Mouse (Mus musculus) C2C12 (cell line): Measurements from ENCODE around the gene Iqca. TPM values are rescaled to one million over a fixed set of nuclear protein-coding genes. Genes with fewer than 3 reads are reported as not detected.

Source experiments
- H3K27me3 ChIP-seq: one replicate; pipeline ENCODE4 v1.6.1; 2011; ENCODE audit not compliant: control insufficient read depth, insufficient read depth, insufficient read length
- H3K36me3 ChIP-seq: one replicate; pipeline ENCODE4 v1.6.1; 2011; ENCODE audit not compliant: control insufficient read depth, insufficient read depth
- H3K4me3 ChIP-seq: one replicate; pipeline ENCODE4 v1.5.1; 2011; ENCODE audit warnings: mild to moderate bottlenecking, control low read depth; ENCODE audit not compliant: poor library complexity, insufficient read depth, severe bottlenecking
- H3K79me2 ChIP-seq: one replicate; pipeline ENCODE4 v1.6.1; 2011; ENCODE audit not compliant: control insufficient read depth, insufficient read depth
- H3K79me3 ChIP-seq: one replicate; pipeline ENCODE4 v1.6.1; 2011; ENCODE audit warnings: low read depth, control low read depth
- H3ac ChIP-seq: one replicate; pipeline ENCODE3; 2011; ENCODE audit warnings: low read depth; ENCODE audit not compliant: control insufficient read depth, insufficient read length
- CEBPB ChIP-seq: IDR thresholded peaks from one replicate; pipeline ENCODE4 v1.6.1; 2011; ENCODE audit warnings: low read depth, mild to moderate bottlenecking, control low read depth, moderate library complexity
- CTCF ChIP-seq: IDR thresholded peaks from one replicate; pipeline ENCODE4 v1.5.1; 2011; ENCODE audit not compliant: control insufficient read depth, insufficient read depth, insufficient read length
- FOSL1 ChIP-seq: IDR thresholded peaks from one replicate; pipeline ENCODE4 v1.8.0; 2011; ENCODE audit warnings: mild to moderate bottlenecking, low read length; ENCODE audit not compliant: poor library complexity, insufficient read depth, severe bottlenecking
- MAX ChIP-seq: IDR thresholded peaks from one replicate; pipeline ENCODE4 v1.6.1; 2011; ENCODE audit warnings: mild to moderate bottlenecking, control low read depth
- MYOD1 ChIP-seq: IDR thresholded peaks from one replicate; pipeline ENCODE4 v1.6.1; 2011; ENCODE audit warnings: low read depth; ENCODE audit not compliant: control insufficient read depth, insufficient read length
- MYOG ChIP-seq: IDR thresholded peaks from one replicate; pipeline ENCODE4 v1.6.1; 2011; ENCODE audit not compliant: control insufficient read depth, insufficient read length; ENCODE audit errors: extremely low read depth
- USF1 ChIP-seq: IDR thresholded peaks from one replicate; pipeline ENCODE4 v1.6.1; 2011; ENCODE audit warnings: low read depth, mild to moderate bottlenecking, control low read depth, moderate library complexity
- polyA plus RNA-seq: library from polyadenylated mRNA; unstranded; fragments of >200 nt; fragmentation: generic; extraction: Trizol; gene quantifications from one replicate; pipeline ENCODE4 v1.2.1, GENCODE M21; 2012; ENCODE audit warnings: missing spikeins

The Iqca gene
- polyA plus RNA-seq, 1 experiment, result not detected

DNA sequence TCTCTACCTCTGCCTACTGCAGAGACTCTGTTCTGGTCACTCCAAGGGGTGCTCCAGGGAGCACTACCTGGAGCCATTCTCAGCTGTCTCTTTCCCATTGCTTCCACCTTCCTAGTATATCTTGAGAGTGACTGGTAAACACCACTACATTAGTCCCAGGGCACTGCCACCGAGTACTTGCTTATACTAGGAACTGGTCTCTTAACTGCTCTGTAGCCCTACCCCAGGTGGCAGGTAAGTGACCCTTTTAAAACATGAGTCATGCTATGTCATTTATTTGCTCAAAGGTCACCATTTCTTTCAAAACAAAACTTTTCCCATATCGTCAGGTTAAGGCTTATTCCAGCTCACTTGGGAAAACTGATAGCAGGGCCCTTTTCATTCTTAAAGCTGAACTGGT, 40.5 kb downstream of the Iqca start:
- no peaks in the 10 kb centered on the region for H3K79me2 ChIP-seq
- no peaks in the 10 kb centered on the region for H3K27me3 ChIP-seq
- no peak overlapping the region for H3K4me3 ChIP-seq
- no peak for TF ChIP-seq USF1
- TF ChIP-seq MYOD1, result no peak
- no peak for TF ChIP-seq MAX
- TF ChIP-seq FOSL1, result no peak
- TF ChIP-seq CEBPB, result no peak
- TF ChIP-seq MYOG, result no peak
- no peak for TF ChIP-seq CTCF
- no peaks in the 10 kb centered on the region for H3K79me3 ChIP-seq
- H3ac ChIP-seq, result no peak overlapping the region
- no peaks in the 10 kb centered on the region for H3K36me3 ChIP-seq

DNA sequence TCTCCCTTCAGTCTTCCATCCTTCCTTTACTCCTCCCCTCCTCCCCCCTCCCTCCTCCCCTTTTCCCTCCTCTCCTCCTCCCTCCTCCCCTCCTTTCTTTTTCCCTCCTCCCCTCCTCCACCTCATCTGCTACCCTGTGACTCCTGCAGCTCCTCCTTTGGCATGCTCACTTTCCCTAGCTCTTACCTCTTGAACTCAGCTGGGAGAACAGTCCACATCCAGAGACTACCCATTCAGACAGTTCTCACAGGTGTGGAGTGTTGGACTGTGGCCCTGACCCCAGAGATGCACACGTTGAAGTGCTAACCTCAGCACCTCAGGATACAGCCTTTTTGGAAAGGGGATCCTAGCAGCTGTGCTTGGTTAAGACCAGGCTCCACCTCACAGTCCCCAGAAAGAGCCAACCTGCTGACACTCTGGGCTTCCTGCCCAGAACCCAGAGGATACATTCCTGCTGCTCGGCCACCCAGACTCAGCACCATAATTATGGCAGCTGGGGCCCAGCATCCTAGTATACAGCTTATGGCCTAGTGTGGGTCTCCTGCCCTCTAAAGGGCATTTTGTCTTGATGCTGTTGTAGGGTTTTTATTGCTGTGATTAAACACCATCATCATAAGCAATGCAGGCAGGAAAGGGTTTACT, 41.9 kb downstream of the Iqca start:
- TF ChIP-seq CTCF (no peak), USF1 (no peak), MAX (no peak), MYOD1 (no peak), MYOG (no peak), CEBPB (no peak), FOSL1 (no peak)
- H3K79me2 ChIP-seq, result no peaks in the 10 kb centered on the region
- H3ac ChIP-seq, result no peak overlapping the region
- no peaks in the 10 kb centered on the region for H3K36me3 ChIP-seq
- H3K27me3 ChIP-seq, result no peaks in the 10 kb centered on the region
- no peak overlapping the region for H3K4me3 ChIP-seq
- H3K79me3 ChIP-seq, result no peaks in the 10 kb centered on the region

DNA sequence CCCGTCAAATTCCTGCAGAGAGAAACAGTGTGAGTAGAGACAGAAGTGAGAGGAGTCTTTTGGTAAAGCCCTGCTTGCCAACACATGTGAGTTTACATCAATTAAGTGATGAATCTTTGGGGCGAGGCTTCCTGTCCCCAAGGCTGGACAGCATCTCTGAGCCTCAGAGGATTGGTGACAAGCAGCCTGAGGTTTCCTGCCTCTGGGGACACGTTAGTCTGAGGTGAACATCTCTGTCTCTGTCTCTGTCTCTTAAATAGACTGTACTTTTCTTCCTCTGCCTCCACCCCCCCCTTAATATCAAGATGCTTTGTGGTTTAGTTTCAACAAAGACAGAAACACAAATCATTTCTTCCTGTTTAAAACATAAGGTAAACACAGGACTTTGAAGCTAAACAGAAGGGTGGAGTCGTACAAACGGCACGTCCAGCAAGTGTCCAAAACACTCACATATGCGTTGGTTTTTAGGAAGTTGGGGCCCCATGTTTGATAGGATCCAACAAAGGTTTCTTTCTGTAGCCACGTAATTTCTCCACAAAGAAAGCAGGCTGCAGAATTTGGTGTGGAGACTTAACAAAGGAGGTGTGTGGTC, 49.2 kb downstream of the Iqca start:
- TF ChIP-seq FOSL1, result no peak
- no peak for TF ChIP-seq CEBPB
- TF ChIP-seq USF1, result no peak
- TF ChIP-seq CTCF, result no peak
- no peak for TF ChIP-seq MYOG
- TF ChIP-seq MYOD1, result no peak
- TF ChIP-seq MAX, result no peak
- no peaks in the 10 kb centered on the region for H3K79me3 ChIP-seq
- no peaks in the 10 kb centered on the region for H3K36me3 ChIP-seq
- no peak overlapping the region for H3K4me3 ChIP-seq
- no peak overlapping the region for H3ac ChIP-seq
- no peaks in the 10 kb centered on the region for H3K79me2 ChIP-seq
- no peaks in the 10 kb centered on the region for H3K27me3 ChIP-seq

DNA sequence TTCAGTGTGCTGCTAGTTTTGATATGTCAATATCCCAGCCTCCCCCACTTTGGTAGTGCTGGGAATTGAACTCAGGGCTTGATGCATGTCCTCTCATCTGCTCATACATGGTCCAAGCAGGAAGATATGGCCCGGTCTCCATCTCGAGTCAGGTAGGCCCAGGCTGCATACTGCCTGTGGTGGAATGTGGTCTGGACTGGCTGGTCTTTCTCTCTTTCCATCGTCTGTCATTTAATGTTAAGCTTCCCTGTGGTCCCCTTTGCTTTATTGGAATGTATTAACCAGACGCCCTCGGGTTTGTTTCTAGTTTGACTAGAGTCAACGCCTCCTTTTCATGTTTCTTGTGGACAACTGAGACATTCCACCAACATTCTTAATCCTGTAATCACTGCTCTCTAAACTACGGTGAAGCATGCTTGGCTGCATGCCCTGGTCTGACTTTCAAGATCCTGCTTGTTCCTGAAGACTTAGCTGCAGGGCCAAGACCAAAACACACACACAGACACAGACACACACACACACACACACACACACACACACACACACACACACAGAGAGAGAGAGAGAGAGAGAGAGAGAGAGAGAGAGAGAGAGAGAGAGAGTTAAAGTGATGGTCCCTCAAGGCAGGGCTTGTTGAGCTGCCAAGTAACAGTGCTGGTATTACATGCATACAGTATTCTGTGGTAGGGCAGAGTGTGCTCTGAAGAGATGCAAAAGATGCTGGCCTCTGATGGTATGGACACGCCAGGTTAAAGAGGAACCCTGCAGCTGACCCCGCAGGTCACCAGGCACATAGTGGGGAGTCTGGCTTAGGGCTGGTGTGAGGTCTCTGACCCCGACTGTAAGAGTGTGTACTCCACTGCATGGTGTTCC, 52.6 kb downstream of the Iqca start:
- Histone ChIP-seq H3K79me2 (no peaks in the 10 kb centered on the region), H3K27me3 (no peaks in the 10 kb centered on the region), H3K79me3 (no peaks in the 10 kb centered on the region), H3K4me3 (no peak overlapping the region), H3ac (no peak overlapping the region), H3K36me3 (no peaks in the 10 kb centered on the region)
- TF ChIP-seq MYOD1 (no peak), FOSL1 (no peak), CTCF (no peak), MYOG (no peak), USF1 (no peak), MAX (no peak), CEBPB (no peak)

DNA sequence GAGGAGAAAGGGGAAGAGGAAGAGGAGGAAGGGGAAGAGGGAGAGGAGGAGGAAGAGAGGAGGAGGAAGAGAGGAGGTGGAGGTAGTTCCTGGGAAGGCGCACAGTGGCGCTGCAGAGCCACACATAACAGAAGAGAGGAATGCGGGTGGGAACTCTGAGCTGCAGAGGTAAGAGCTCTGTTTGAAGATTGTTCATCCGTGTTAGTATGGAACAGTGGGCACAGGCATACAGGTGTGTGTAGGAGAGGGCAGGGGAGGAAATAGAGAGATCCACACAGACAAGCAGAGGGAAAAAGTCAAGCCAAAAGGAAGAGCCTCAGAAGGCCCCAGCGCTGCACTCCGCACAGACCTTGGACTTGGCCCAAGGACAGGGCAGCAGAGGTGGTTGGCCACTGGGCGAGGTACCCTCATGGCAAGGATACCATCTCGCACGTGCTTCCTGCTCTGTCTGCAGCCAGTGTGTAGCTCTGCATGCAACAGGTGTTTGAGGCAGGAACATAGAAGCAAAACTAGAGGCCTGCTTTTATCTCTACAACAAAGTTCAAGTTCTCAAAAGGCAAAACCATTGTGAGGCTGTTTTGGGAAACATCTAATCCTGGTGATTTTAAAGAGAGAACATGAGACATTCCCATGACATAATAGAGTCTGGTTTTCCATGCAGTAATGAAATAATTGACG, 60.2 kb downstream of the Iqca start:
- TF ChIP-seq MAX (no peak), CEBPB (no peak)
- H3ac ChIP-seq, result no peak overlapping the region
- no peaks in the 10 kb centered on the region for H3K79me2 ChIP-seq
- H3K4me3 ChIP-seq, result no peak overlapping the region
- H3K79me3 ChIP-seq, result no peaks in the 10 kb centered on the region
- H3K36me3 ChIP-seq, result no peaks in the 10 kb centered on the region
- H3K27me3 ChIP-seq, result no peaks in the 10 kb centered on the region
